Mouse (Mus musculus) intestine, embryonic 14.5 days (tissue): ENCODE results near the gene Ypel4. TPM values are rescaled to one million over a fixed set of nuclear protein-coding genes. Genes with fewer than 3 reads are reported as not detected.
A peak's percentile ranks its signal among the peaks of the same experiment; 100 is the strongest.

Experiments used
- ATAC-seq: fragments of 200-750 bp; cut with Nextera tagmentation; replicated peaks from 2 replicates; pipeline ENCODE4 v1.8.0; 2017; ENCODE audit warnings: low read depth, moderate number of reproducible peaks, moderate TSS enrichment, moderate library complexity; ENCODE audit not compliant: low FRiP score, low TSS enrichment
- DNase-seq: peaks from one replicate; pipeline ENCODE4 v3.0.0-alpha.2; 2018; ENCODE audit warnings: low spot score
- H3K27ac ChIP-seq: fragments of 300-500 bp; sonication (generic); 2 replicates; pipeline ENCODE4 v1.5.1; 2014; ENCODE audit warnings: low read depth, mild to moderate bottlenecking, control low read depth
- H3K27me3 ChIP-seq: fragments of 300-500 bp; sonication (generic); replicated peaks from 2 replicates; pipeline ENCODE4 v1.6.1; 2014; ENCODE audit warnings: low read length, control low read depth; ENCODE audit not compliant: control insufficient read depth, insufficient read depth
- H3K36me3 ChIP-seq: fragments of 300-500 bp; sonication (generic); 2 replicates; pipeline ENCODE4 v1.6.1; 2014; ENCODE audit warnings: low read length, control low read depth; ENCODE audit not compliant: control insufficient read depth, insufficient read depth
- H3K4me1 ChIP-seq: fragments of 300-500 bp; sonication (generic); replicated peaks from 2 replicates; pipeline ENCODE4 v1.6.1; 2014; ENCODE audit warnings: low read length, control low read depth, mixed read lengths; ENCODE audit not compliant: control insufficient read depth, insufficient read depth
- H3K4me2 ChIP-seq: fragments of 300-500 bp; sonication (generic); 2 replicates; pipeline ENCODE4 v1.6.1; 2014; ENCODE audit warnings: low read length
- H3K4me3 ChIP-seq: fragments of 300-500 bp; sonication (generic); 2 replicates; pipeline ENCODE4 v1.5.1; 2014; ENCODE audit warnings: low read depth, low read length, control low read depth, mixed read lengths
- H3K9ac ChIP-seq: fragments of 300-500 bp; sonication (generic); 2 replicates; pipeline ENCODE4 v1.6.1; 2014; ENCODE audit warnings: mild to moderate bottlenecking, low read length
- H3K9me3 ChIP-seq: fragments of 300-500 bp; sonication (generic); 2 replicates; pipeline ENCODE4 v1.6.1; 2016; ENCODE audit warnings: low read length, control low read depth; ENCODE audit not compliant: control insufficient read depth
- WGBS: fragments of 180-500 bp; shearing (Covaris S2); extraction: QIAGEN DNeasy Blood & Tissue Kit; methylation state at CpG from one replicate; pipeline ENCODE4 v1.1.7; 2014; 5-methylcytosine and 5-hydroxymethylcytosine counted together
- microRNA counts: library from miRNA; unstranded; fragments of <30 nt; microRNA quantifications from one replicate; lab custom pipeline; 2016
- microRNA-seq: library from miRNA; unstranded; fragments of <30 nt; microRNA quantifications from one replicate; pipeline ENCODE4, GENCODE M21; 2016
- polyA plus RNA-seq: library from polyadenylated mRNA; unstranded; fragments of >200 nt; fragmentation: Nextera tagmentation; extraction: Ambion mirVana; gene quantifications from 2 replicates; pipeline ENCODE4 v1.2.1, GENCODE M21; 2014

The Ypel4 gene
- polyA plus RNA-seq, 1 experiment from 2014 or later: 6.9 TPM

DNA sequence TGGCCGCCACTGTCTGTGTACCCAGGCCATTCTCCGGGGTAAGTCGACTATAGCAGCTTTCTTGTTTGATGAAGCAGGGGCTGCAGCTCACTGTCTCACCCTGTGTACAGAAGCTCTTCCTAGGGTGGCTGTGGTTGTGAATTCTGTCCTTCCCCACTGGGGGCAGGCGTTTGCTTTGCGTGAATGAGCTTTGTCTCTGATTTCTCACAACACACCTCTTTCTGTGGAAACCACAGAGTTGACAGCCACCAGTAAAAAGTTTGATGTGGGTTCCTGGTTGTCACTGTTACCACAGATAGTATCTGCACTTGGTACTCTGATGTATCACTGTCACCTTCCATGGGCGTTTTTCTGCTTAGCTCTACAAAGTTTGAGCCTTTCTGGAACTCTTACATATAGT is 45.4 kb downstream of the Ypel4 start:
- Histone ChIP-seq H3K4me1 (peaks cover 7% of the 10 kb centered on the region), H3K4me2 (no peak overlapping the region), H3K9me3 (no peaks in the 10 kb centered on the region), H3K27me3 (no peaks in the 10 kb centered on the region), H3K4me3 (no peak overlapping the region), H3K36me3 (no peaks in the 10 kb centered on the region), H3K9ac (no peak overlapping the region), H3K27ac (no peak overlapping the region)
- DNase-seq (no peak), ATAC-seq (no peak)
- 57% methylated on average over 6 of the region's 6 CpGs for WGBS

DNA sequence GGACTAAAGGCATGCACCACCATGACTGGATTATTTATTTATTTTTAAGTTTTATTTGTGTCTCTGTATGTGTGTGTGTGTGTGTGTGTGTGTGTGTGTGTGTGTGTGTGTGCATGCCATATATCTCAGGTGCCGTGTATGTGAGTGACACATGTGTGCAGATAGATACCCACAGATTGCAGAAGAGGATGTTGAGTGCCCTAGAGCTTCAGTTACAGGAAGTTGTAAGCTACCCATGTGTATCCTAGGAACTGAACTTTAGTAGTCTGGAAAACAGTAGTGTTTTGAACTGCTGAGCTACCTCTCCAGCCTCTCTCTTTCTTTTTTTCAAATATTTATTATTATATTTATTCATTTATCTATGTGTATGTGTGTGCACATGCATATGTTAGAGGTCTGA is 49.5 kb downstream of the Ypel4 start:
- H3K36me3 ChIP-seq: no peaks in the 10 kb centered on the region
- 88% methylated on average over 1 of the region's 1 CpGs for WGBS
- H3K9me3 ChIP-seq: no peaks in the 10 kb centered on the region
- DNase-seq: no peak
- H3K27ac ChIP-seq: no peak overlapping the region; the same call in 1 of the 2 replicates
- no peaks in the 10 kb centered on the region; the same call in 1 of the 2 replicates for H3K4me1 ChIP-seq
- no peak overlapping the region for H3K4me3 ChIP-seq
- H3K9ac ChIP-seq: no peak overlapping the region
- ATAC-seq: no peak
- H3K27me3 ChIP-seq: no peaks in the 10 kb centered on the region
- H3K4me2 ChIP-seq: no peak overlapping the region

DNA sequence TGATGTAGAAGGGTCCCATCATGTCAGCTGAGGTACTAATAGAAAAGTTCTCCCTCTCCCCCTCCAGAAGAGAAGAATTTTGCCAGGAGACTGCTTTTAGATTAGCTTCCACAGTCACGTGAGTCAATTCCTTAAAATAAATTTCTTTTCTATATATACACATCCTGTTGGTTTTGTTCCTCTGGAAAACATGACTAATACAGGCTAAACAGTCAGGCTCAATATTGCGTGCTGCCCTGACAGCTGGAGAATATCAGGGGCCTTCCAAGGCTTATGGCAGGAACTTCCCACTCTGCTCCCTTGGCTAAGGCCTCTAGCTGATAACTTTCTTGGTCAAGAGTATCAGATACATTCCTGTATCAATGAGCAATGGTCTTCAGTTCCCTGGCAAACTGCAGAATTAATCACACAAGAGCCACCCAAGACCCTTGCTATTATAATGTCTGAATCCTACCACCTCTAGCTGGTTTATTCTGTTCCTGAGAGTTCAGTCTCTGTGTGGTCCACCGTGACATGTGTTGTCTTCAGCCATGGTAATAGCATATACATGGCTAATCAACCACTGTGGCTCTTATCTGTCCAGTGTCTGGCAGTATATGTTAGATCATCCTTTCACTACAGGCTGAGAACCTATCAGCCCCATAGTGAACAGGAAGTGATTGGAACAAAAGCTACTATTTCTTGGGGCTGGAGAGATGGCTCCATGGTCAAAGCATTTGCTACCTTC is 50.1 kb downstream of the Ypel4 start:
- Histone ChIP-seq H3K4me3 (no peak overlapping the region), H3K9ac (no peak overlapping the region), H3K4me1 (no peaks in the 10 kb centered on the region; the same call in 1 of the 2 replicates), H3K36me3 (no peaks in the 10 kb centered on the region), H3K27ac (peak overlapping the region; percentile 69), H3K4me2 (no peak overlapping the region), H3K9me3 (no peaks in the 10 kb centered on the region), H3K27me3 (no peaks in the 10 kb centered on the region)
- ATAC-seq (peak; percentile 66; the same call in 1 of the 2 replicates), DNase-seq (no peak)
- 53% methylated on average over 3 of the region's 3 CpGs for WGBS

MicroRNAs within 50 kb of the gene (microRNA counts, 519-probe panel; counts per million panel counts)
- microRNA mmu-miR-130a (lab: Ali Mortazavi, UCI): 6,210 counts per million, percentile 98 among the panel's probes with 10 or more counts

Small RNA genes lying within 50 kb of the gene (microRNA-seq; reads per million reads assigned to microRNA genes)
- 36,890 reads per million, percentile 99 among the genes with 10 or more reads in this experiment for gene Mir130a

Other genes starting within 250 kb of the Ypel4 start
- gene Ctnnd1, start 83.3 kb upstream of the Ypel4 start, polyA plus RNA-seq: 59.5 and 64.6 TPM in 2 replicates
- gene Btbd18, start 75.0 kb upstream of the Ypel4 start, polyA plus RNA-seq: 0.34 and 0.60 TPM in 2 replicates
- 309 and 329 TPM in 2 replicates for gene Selenoh, start 63.3 kb upstream of the Ypel4 start, polyA plus RNA-seq
- not detected in 2 replicates for gene Gm28635, start 56.0 kb upstream of the Ypel4 start, polyA plus RNA-seq
- gene Med19, start 55.7 kb upstream of the Ypel4 start, polyA plus RNA-seq: 39.5 and 40.6 TPM in 2 replicates
- gene Tmx2, start 54.9 kb upstream of the Ypel4 start, polyA plus RNA-seq: 131 and 134 TPM in 2 replicates
- 30.0 and 30.7 TPM in 2 replicates for gene Zdhhc5, start 18.9 kb upstream of the Ypel4 start, polyA plus RNA-seq
- 25.7 and 29.0 TPM in 2 replicates for gene Clp1, start 6.7 kb upstream of the Ypel4 start, polyA plus RNA-seq
- gene Gm19426, start 9.6 kb downstream of the Ypel4 start, polyA plus RNA-seq: 4.6 and 5.3 TPM in 2 replicates
- 60.9 and 73.4 TPM in 2 replicates for gene Serping1, start 41.4 kb downstream of the Ypel4 start, polyA plus RNA-seq
- gene Ube2l6, start 64.8 kb downstream of the Ypel4 start, polyA plus RNA-seq: 33.2 and 33.3 TPM in 2 replicates
- 0.27 TPM in 1 of 2 replicates, not detected in the other for gene Smtnl1, start 88.6 kb downstream of the Ypel4 start, polyA plus RNA-seq
- 73.7 and 75.5 TPM in 2 replicates for gene Timm10, start 92.9 kb downstream of the Ypel4 start, polyA plus RNA-seq
- gene Slc43a1, start 104.8 kb downstream of the Ypel4 start, polyA plus RNA-seq: 18.3 and 18.7 TPM in 2 replicates
- gene Rtn4rl2, start 152.7 kb downstream of the Ypel4 start, polyA plus RNA-seq: 0.99 and 1.9 TPM in 2 replicates
- 46.7 and 54.7 TPM in 2 replicates for gene Slc43a3, start 202.5 kb downstream of the Ypel4 start, polyA plus RNA-seq
- not detected in 2 replicates for gene Prg2, start 246.4 kb downstream of the Ypel4 start, polyA plus RNA-seq